Mouse (Mus musculus) forelimb bud, embryonic 11.5 days (tissue): ENCODE measurements at regions not wholly inside any gene's neighbourhood (a gene's known extent, or its start where the extent isn't known, plus 50 kb on each side); places are given as distances from the start of the nearest gene placed in this dataset.

Source experiments
- DNase-seq: peaks from one replicate; pipeline ENCODE4 v3.0.0-alpha.2; 2012; ENCODE audit warnings: low read depth, low spot score

- no peak for DNase-seq
Measured at GRCm38 (mm10) chr5:106392213-106392612, 65.8 kb downstream of the Barhl2 start.

GRCm38 (mm10) chr5:106386621-106387020 lies 71.3 kb downstream of the Barhl2 start:
- no peak for DNase-seq

- no peak for DNase-seq
Measured at GRCm38 (mm10) chr5:106385838-106386237, 72.1 kb downstream of the Barhl2 start.

- no peak for DNase-seq
Measured at GRCm38 (mm10) chr5:106385219-106385618, 72.7 kb downstream of the Barhl2 start.

GRCm38 (mm10) chr5:106384138-106384770 lies 73.7 kb downstream of the Barhl2 start:
- DNase-seq, result no peak

- DNase-seq, result no peak
Measured at GRCm38 (mm10) chr5:106381919-106382318, 76.0 kb downstream of the Barhl2 start.

- no peak for DNase-seq
Measured at GRCm38 (mm10) chr5:106380631-106381285, 77.2 kb downstream of the Barhl2 start.

- no peak for DNase-seq
Measured at GRCm38 (mm10) chr5:106376781-106377525, 81.0 kb downstream of the Barhl2 start.

GRCm38 (mm10) chr5:106367831-106368230 lies 90.1 kb downstream of the Barhl2 start:
- DNase-seq, result no peak

- DNase-seq, result no peak
Measured at GRCm38 (mm10) chr5:106367312-106367711, 90.7 kb downstream of the Barhl2 start.

- no peak for DNase-seq
Measured at GRCm38 (mm10) chr5:106366006-106366405, 92.0 kb downstream of the Barhl2 start.

GRCm38 (mm10) chr5:106365094-106365493 lies 92.9 kb downstream of the Barhl2 start:
- DNase-seq, result no peak

- no peak for DNase-seq
Measured at GRCm38 (mm10) chr5:106351348-106351747, 106.6 kb downstream of the Barhl2 start.

- DNase-seq, result no peak
Measured at GRCm38 (mm10) chr5:106349851-106350515, 108.0 kb downstream of the Barhl2 start.

- DNase-seq, result no peak
Measured at GRCm38 (mm10) chr5:106344308-106344707, 113.7 kb downstream of the Barhl2 start.

GRCm38 (mm10) chr5:106343601-106344000 lies 114.4 kb downstream of the Barhl2 start:
- no peak for DNase-seq

GRCm38 (mm10) chr5:106341361-106341760 lies 116.6 kb downstream of the Barhl2 start:
- DNase-seq, result no peak

- DNase-seq, result no peak
Measured at GRCm38 (mm10) chr5:106335639-106336038, 122.3 kb downstream of the Barhl2 start.

GRCm38 (mm10) chr5:106327592-106328150 lies 130.3 kb downstream of the Barhl2 start:
- DNase-seq, result no peak

GRCm38 (mm10) chr5:106322574-106323215 lies 135.3 kb downstream of the Barhl2 start:
- no peak for DNase-seq

- no peak for DNase-seq
Measured at GRCm38 (mm10) chr5:106321426-106321825, 136.5 kb downstream of the Barhl2 start.
